ENCODE assay signal across 9 mouse cellular contexts in genomic region chr10:20927894-20928293, GRCm38 (mm10). TPM values are rescaled to one million over a fixed set of nuclear protein-coding genes. Genes with fewer than 3 reads are reported as not detected.
DNase-seq lines count a peak whose midpoint lies in the region; ATAC-seq and TF ChIP-seq lines count a peak whose summit lies in the region.
"Had no signal": no experiment of that assay in that cellular context is flagged by ENCODE, and none has a peak within 500 bp of the region (broad histone marks: within the 10 kb centered on the region; RNA-seq: fewer than 3 reads in every experiment).

No protein-coding gene starts in this region.

- H3K9ac ChIP-seq in midbrain, embryonic 14.5 days (replicated peaks; ENCODE audit: low read length), result no peak overlapping the region
- H3K9ac ChIP-seq in midbrain, embryonic 13.5 days (replicated peaks), result no peak overlapping the region
- H3K9ac ChIP-seq: liver, embryonic 15.5 days had no signal

- H3K4me1 ChIP-seq in midbrain, embryonic 14.5 days (ENCODE audit: control insufficient read depth, insufficient read depth, low read length), result no peaks in the 10 kb centered on the region
- no peaks in the 10 kb centered on the region for H3K4me1 ChIP-seq in midbrain, embryonic 13.5 days (replicated peaks)
- H3K4me1 ChIP-seq: liver, embryonic 15.5 days had no signal

- 41% methylated on average over 4 of the region's 4 CpGs for WGBS in midbrain, embryonic 14.5 days
- WGBS in midbrain, embryonic 13.5 days, result 44% methylated on average over 4 of the region's 4 CpGs

- H3K9me3 ChIP-seq in midbrain, embryonic 14.5 days (ENCODE audit: control insufficient read depth, low read length), result no peaks in the 10 kb centered on the region
- H3K9me3 ChIP-seq in midbrain, embryonic 13.5 days, result no peaks in the 10 kb centered on the region
- H3K9me3 ChIP-seq: liver, embryonic 15.5 days had no signal

- H3K4me2 ChIP-seq in midbrain, embryonic 14.5 days (ENCODE audit: low read length), result no peak overlapping the region
- no peak overlapping the region for H3K4me2 ChIP-seq in midbrain, embryonic 13.5 days (replicated peaks)
- H3K4me2 ChIP-seq: liver, embryonic 15.5 days had no signal

- no peak overlapping the region for H3K4me3 ChIP-seq in gastrocnemius, adult 2 months
- no peak overlapping the region for H3K4me3 ChIP-seq in midbrain, embryonic 14.5 days (replicated peaks; ENCODE audit: low read depth, low read length)
- no peak overlapping the region for H3K4me3 ChIP-seq in midbrain, embryonic 13.5 days (replicated peaks)
- H3K4me3 ChIP-seq: liver, embryonic 15.5 days had no signal

- DNase-seq in gastrocnemius, adult 2 months, result no peak
- no peak for DNase-seq in gastrocnemius, postnatal 36 days
- peak; percentile 84 for DNase-seq in midbrain, embryonic 14.5 days
- peak; percentile 4 to 67 for DNase-seq in frontal cortex, postnatal 36 days (ENCODE audit: low spot score in 2 of 2)
- DNase-seq in retina, embryonic 14.5 days (ENCODE audit: low spot score), result peak; percentile 74
- no peak for DNase-seq in urinary bladder, postnatal 36 days (ENCODE audit: low spot score in 2 of 2)

- peak; percentile 79 for TF ChIP-seq CTCF in gastrocnemius, adult 2 months (IDR thresholded peaks at IDR 0.05)

- H3K27me3 ChIP-seq in midbrain, embryonic 14.5 days (ENCODE audit: control insufficient read depth, insufficient read depth, low read length), result no peaks in the 10 kb centered on the region
- H3K27me3 ChIP-seq in midbrain, embryonic 13.5 days, result no peaks in the 10 kb centered on the region

- no peak overlapping the region for H3K27ac ChIP-seq in gastrocnemius, adult 2 months
- H3K27ac ChIP-seq in midbrain, embryonic 14.5 days (replicated peaks; ENCODE audit: low read depth, low read length), result no peak overlapping the region
- H3K27ac ChIP-seq in midbrain, embryonic 13.5 days, result no peak overlapping the region
- H3K27ac ChIP-seq: liver, embryonic 15.5 days had no signal

- no peak for ATAC-seq in midbrain, embryonic 14.5 days (ENCODE audit: low FRiP score, low TSS enrichment)
- no peak for ATAC-seq in midbrain, embryonic 13.5 days
- ATAC-seq in inflammation-experienced regulatory T-cells, adult 6 months, result no peak

- intact Hi-C loops in gastrocnemius, adult 2 months (cut with DNase I), result loop anchor here (2.0 to 10.0 kb wide), 3 partner anchors 273 to 565 kb away; no protein-coding TSS in a partner anchor
- intact Hi-C loops in gastrocnemius, postnatal 36 days (cut with DNase I), result loop anchor here (5.0 to 10.0 kb wide), 2 partner anchors 523 to 566 kb away; no protein-coding TSS in a partner anchor

- H3K36me3 ChIP-seq in midbrain, embryonic 14.5 days (ENCODE audit: control insufficient read depth, insufficient read depth, low read length), result no peaks in the 10 kb centered on the region
- no peaks in the 10 kb centered on the region for H3K36me3 ChIP-seq in midbrain, embryonic 13.5 days
- H3K36me3 ChIP-seq: liver, embryonic 15.5 days had no signal

RNA-seq across cellular contexts. Expression of gene Ahi1, which starts 24.5 kb away (rescaled TPM):
- total RNA-seq in gastrocnemius, adult 2 months (2021), result 1 to 10 TPM in 1 of 2 experiments, under 1 TPM in 1; 0.74 to 1.5 TPM
- under 1 TPM; 0.91 to 0.94 TPM for total RNA-seq in gastrocnemius, postnatal 36 days (2021)
- polyA plus RNA-seq in midbrain, embryonic 14.5 days (2014; fragmentation: Nextera tagmentation; extraction: Ambion mirVana), result 113 and 117 TPM in 2 replicates
- polyA plus RNA-seq in midbrain, embryonic 13.5 days (2015; fragmentation: Nextera tagmentation; extraction: Ambion mirVana), result 58.1 and 67.4 TPM in 2 replicates
- 10 to 100 TPM in 2 of 3 experiments, 1 to 10 TPM in 1; 9.8 to 17.5 (median 13.3) TPM for polyA plus RNA-seq in inflammation-experienced regulatory T-cells, adult 6 months (2017; shearing (Covaris generic))

Comparison
In these comparisons a context has a peak if more than half of its experiments do, and no peak if none do; other contexts are left out.
1. DNase-seq: peak in midbrain, embryonic 14.5 days (single experiment), frontal cortex, postnatal 36 days (2 of 2) and retina, embryonic 14.5 days (single experiment); none in gastrocnemius, adult 2 months (single experiment), gastrocnemius, postnatal 36 days (0 of 2) and urinary bladder, postnatal 36 days (0 of 2).